Mouse (Mus musculus): ENCODE results near the gene Parp14.

Gene Parp14

GRCm38 (mm10) chr16:35787568-35788189, 83.7 kb downstream of the Parp14 start:
- no peak for DNase-seq (ENCODE audit: low spot score in 2 of 2)

GRCm38 (mm10) chr16:35787163-35787562, 84.2 kb downstream of the Parp14 start:
- DNase-seq (ENCODE audit: low spot score in 2 of 2), result no peak

GRCm38 (mm10) chr16:35784134-35784725, 87.1 kb downstream of the Parp14 start:
- no peak for DNase-seq (ENCODE audit: low spot score in 2 of 2)

- no peak for DNase-seq (ENCODE audit: low spot score in 2 of 2)
Observed at GRCm38 (mm10) chr16:35783207-35783573, 88.2 kb downstream of the Parp14 start.

All from heart, adult 9 months (tissue).